Mouse (Mus musculus) embryonic fibroblast, embryonic 13.5 days (primary cell): ENCODE results near the gene Gtf3c1.

Experiments
- CTCF ChIP-seq: IDR thresholded peaks from 2 replicates; pipeline ENCODE4 v1.5.1; 2011; ENCODE audit warnings: mild to moderate bottlenecking, control low read depth, low read length, moderate library complexity, borderline replicate concordance; ENCODE audit not compliant: insufficient read depth
- POLR2A ChIP-seq: IDR thresholded peaks from 2 replicates; pipeline ENCODE4 v1.6.1; 2011; ENCODE audit warnings: low read depth, mild to moderate bottlenecking, control low read depth, low read length, moderate library complexity

DNA sequence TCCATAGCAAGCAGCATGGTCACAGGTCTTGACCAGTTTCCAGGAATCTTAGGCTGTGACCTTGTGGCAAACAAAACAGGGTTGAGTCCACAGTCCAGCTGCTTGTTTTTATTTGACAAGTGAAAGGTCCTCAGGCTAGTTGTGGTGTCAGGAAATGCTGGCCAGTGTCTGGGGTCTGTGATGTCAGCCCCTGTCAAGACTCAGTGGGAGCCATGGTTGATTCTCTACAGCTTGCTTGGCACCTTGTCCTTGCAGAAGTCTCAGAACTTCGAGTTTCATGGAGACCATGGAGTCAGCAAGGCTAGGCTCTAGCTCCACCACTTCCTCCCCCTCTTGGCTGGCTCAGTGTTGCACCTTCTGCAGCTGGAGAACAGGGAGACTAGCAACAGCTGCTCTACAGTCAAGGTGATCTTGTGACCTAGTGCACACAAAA lies 33.7 kb upstream of the Gtf3c1 start:
- TF ChIP-seq CTCF (no peak), POLR2A (no peak)
